Mouse (Mus musculus): ENCODE data around the gene Calr3.

DNA sequence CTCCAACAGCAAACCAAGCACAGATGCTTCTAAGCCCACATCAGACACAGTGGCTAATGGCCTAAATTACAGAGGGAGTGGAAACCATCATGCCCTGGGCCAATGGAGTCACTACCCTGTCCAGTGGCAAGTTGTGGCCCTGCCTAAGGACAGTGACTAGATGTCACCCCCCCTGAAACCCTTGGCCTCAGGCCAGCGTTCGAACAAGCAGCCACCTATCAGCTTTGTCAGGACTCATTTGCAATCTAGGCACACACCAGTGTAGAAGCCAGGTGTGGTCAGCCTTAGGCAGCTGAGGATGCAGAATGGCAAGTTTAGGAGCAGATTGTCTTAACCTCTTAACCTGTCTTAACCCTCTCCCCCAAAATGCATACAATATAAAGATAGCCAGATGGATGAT lies 28.4 kb downstream of the Calr3 start:
- TF ChIP-seq GATA1 (IDR thresholded peaks at IDR 0.05; ENCODE audit: low read length): no peak
- TF ChIP-seq TAL1 (IDR thresholded peaks at IDR 0.05; ENCODE audit: low read length): no peak
